Mouse (Mus musculus) right cerebral cortex, postnatal 36 days (tissue): ENCODE measurements around the gene Mpnd.

Experiments used
- DNase-seq, 2 experiments: peaks; one replicate each; pipeline ENCODE4 v3.0.0; 2022; ENCODE audit warnings: low spot score in 2 of 2, mixed read lengths in 1 of 2

The Mpnd gene

DNA sequence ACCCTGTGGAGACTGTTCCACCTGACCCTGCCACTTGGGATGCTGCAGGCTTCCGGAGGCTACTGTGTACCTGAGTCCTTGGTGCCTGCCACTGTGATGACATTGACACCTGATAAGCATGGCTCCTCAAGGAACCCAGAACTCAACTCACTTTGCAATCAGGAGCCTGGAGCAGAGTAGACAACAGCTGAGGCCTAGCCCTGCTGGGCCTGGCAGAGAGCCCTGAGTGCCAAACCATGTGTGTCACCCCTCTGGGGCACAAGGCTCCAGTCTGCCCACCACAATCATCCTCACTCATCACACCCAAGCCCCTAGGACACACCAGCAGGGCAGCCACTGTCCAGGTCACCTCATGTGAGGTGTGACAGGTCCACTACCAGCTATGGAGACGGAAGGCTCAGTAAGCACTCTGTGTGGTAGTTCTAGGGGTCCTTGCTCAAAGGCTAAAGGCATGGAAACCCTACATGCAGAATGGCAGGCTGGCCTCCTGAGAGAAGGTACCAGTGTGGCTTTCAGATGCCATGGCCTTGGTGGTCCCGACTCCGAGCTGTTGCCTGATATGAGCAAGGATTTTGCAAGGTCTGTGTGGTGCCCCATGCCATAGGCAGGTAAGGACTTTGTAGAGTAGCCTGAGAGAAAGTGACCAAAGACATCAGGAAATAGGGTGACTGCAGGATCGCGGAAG is 15.0 kb downstream of the Mpnd start:
- no peak for DNase-seq

DNA sequence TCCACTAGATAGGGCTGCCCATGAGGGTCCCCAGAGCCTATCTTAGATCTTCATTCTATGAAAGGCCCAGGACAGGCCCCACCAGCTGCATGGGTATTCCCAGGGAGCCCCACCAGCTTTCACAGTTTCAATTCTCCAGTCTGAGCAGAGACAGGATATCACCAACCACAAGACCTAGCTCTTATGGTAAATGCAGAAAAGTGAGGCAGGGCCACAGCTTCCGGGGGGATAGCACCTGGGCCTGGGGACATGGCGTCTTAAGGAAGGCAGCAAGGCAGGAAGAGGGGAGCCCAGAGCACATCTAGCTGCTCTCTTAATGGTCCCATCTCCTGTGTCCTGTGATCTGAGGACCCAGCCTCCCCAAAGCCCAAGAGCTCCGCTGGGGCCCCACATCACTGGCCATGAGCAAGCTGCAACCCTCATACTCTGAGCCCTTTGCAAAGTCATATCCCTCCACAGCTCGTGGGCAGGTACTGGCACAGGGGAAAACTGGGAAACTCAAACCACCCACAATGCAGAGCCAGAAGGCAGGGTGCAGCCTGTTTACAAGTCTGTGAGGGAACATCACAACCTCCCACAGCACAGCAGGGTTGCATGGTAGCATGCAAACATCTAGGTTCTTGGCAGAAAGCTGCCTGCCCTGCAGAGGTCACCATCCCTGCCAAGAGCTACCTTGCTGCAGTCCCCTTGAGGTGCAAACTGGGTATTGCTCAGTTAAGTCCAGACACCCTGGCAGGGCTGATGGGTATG is 15.8 kb downstream of the Mpnd start:
- DNase-seq, result peak in 1 of 2 experiments; percentile 78

DNA sequence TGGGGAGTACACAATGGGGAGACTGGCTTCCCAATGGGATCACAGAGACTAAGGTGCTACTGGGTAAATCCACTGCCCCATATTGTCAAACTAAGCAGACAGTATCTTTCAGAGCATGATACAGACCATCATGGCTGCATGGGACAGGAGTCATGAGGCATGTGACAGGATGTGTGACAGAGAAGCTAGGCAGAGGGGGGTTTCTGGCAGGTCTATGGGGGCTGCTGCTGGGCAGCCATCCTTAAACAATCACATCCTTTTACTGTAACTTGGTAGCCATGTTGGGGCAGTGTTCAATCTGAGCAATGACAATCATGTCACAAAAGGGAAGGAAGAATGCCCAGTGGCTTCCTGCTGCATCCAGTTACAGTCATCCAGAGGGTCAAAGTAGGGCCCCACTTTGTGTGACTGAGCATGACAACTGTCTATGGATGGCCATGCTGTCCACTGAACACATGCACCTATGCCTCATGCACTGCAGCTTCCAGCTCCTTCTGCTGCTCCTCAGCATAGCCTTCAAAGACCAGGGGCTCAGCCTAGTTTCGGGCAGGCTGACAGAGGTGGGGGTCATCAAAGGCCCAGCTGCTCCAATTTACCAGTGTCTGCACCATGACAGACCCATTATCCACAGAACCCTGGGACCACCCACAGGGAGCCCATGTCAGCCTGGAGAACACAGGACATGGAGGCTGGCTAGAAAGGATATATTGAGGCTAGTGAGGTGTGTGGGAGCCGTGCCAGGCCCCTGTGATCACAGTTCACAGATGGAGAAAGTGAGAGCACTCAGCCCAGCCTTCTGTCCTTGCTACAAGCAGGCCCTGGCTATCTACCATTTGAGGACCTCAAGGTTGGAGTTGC is 16.8 kb downstream of the Mpnd start:
- no peak for DNase-seq

DNA sequence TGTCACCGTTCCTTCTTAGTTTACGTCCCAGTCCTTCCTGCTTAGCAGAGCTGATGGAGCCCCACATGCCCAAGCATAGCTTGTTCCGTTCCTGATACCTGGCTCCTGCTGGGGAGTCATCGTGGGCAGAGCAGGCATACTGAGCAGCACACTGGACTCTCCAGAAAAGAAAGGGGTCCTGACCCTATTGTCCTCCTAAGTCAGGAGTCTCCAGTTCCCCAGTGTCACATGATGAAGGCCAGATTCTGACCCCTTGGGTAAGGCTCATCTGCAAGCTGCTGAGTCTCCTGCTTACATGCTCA is 17.4 kb downstream of the Mpnd start:
- DNase-seq, result no peak

DNA sequence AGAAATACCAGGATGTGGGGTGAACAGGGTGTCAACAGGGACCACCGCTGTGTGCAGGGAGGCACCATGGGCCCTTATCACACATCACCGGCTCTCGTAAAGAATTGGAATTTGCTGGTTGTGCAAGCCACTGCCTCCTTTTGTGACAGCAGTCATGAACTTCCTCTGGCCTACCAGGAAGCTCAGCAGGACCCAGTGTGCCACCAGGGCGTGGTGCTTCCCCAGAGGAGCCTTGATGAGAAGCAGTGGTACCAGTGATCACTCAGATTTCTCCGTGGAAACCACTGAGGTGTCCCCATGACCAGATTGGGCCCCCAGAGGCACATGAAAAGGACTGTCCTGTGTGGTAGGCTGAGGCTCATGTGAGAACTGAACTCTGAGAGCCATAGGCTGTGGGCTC is 17.9 kb downstream of the Mpnd start:
- no peak for DNase-seq

DNA sequence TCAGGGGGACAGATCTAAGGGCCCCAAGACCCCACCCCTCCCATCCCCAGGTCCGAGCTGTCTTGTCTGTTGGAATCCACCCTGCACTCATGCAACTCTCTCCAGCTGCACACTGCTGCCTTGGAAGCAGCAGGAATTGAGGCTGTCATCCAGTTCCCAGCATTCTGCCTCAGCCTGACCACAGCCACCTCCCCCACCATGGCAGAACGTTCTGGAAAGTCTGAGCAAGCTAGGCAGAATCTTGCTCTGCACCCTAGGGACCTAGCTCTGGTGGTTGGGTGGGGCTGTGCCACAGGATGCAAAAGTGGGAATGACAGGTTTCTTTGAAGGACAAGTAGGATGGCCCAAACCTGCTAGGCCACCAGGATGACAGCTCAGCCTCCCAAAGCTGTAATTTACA is 19.0 kb downstream of the Mpnd start:
- DNase-seq, result no peak

DNA sequence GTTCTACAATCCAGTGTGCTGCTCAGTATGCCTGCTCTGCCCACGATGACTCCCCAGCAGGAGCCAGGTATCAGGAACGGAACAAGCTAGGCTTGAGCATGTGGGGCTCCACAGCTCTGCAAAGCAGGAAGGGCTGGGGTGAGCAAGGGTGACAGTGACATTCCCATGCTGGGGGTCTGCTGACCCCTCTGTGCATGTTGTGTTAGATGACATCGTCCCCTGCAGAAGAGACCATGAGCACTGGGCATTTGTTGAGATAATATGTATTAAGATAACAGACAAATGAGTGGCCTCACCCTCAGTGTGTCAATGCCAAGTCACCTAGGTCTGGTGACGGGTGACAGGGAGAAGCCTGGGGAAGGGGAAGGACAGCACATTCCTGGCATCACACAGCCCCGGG is 19.4 kb downstream of the Mpnd start:
- no peak for DNase-seq

DNA sequence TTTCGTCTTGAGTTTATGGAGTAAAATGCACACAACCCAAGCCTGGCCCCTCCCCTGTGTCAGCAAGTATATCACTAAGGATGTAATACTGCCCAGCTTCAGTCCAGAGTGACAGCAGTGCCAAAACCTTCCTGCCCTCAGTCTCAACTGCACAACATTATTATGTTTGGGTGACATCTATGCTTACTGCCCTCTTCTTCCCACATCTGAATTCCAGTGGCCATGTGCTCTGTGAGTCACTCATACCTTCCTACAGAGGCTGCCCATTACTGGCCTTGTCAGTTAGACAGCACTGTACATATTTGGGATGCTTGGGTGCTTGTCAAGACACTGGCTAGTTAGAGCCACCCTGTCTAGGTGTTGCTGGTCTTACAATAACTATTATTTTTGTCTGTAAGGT is 20.8 kb downstream of the Mpnd start:
- no peak for DNase-seq

DNA sequence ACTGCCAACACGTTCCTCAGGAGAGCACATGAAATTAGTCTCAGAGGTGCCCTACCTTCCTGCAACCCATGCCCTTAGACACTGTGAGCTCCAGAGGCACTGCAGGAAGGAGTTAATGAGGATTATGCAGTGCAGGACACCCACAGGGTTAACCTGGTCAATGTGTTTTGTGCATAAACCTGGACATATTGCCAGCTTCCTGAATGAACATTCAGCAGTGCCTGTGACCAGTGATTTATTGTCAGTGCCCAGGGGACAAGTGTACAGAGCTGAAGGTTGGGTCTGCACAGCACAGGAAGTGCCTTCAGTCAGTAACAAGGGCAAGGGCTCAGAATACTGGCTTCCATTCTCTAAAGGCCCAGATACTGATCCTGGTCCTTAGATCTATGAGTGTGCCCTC is 21.4 kb downstream of the Mpnd start:
- DNase-seq, result no peak

DNA sequence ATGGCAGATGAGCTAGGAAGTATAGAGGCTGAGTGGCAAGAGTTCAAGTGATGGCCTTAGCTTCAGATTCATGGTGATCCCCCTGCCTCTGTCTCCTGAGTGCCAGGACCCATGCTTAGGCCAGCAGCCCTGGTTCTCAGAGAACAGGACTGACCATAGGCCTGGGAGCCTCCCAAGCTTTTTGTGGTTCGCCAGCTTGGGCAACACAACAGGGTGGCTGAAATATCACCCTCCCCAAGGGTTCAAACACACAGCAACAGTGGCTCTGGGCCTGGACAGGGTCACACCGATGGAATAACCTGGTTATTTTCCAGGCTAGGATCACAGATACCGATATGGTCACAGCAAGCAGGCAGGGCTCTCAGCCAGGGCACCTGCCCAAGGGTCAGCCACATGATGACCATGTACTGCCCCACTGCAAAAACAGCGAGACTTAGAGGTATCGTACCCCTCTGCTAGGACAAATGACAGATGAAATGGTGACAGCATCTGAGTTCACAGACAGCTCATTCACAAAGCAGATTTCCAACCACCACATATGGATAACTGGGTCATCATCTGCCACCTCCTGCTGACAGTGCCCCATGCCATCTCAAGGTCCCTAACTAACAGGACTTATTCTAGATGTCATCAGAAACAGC is 22.4 kb downstream of the Mpnd start:
- DNase-seq, result no peak

DNA sequence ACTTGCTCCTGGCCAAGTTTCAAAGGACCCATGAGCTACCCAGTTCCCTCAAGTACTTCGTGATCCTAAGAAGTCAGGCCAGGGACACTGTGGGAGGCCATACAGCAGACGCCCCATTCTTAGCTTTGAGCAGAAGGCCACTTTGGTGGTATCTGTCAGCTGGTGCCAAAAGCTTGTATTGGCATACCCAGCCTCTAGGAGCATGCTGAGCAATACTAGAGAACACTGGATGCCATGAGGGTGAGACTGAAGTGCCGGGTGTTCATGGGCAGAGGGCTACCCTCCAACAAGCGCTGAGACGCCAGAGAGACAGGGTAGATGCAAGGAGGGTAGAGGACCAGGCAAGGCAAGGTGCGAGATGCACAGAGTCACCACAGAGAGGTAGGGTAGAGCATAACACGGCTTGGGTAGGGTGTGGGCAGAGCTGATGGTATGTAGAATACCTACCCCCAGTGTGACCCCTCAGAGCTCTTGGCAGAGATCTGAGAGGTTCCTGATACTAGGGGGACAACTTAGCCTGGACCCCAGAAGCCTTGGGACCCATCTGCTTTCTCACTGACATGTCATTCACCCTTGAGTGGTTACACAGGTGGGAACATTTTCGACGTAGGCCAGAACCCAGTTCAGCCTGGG is 24.8 kb downstream of the Mpnd start:
- no peak for DNase-seq

DNA sequence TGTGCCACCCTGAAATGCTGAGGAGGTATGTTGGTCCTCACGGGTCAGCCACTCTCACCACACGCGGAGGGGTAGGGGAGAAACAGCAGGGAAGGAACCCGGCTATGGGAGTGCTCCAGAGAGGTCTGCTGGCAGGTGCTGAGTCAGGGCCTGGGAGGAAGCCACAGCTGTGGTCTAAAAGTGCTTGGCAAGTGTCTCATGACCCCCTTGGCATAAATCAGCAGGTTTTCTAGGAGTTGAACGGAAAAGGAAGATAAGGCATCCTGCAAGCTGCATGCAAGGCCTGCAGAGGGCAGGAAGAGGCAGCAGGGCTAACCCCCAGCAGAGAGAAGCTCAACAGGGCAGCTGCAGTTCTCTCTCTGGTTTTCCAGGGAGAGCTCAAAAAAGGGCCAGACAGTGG is 25.4 kb downstream of the Mpnd start:
- DNase-seq, result no peak

DNA sequence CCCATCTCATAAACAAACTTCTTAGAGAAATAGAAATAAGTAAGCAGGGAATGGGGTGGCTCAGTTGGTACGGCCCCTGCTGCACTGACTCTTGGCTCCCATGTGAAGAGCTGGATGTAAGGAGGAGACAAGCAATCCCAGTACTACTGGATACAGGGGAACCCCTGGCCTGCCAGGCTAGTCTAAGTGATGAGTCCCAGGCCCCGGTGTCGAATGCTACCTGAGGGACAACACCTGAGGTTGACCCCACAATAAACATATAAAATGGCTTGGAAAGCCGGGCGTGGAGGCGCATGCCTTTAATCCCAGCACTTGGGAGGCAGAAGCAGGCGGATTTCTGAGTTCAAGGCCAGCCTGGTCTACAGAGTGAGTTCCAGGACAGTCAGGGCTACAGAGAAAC is 25.9 kb downstream of the Mpnd start:
- no peak for DNase-seq

DNA sequence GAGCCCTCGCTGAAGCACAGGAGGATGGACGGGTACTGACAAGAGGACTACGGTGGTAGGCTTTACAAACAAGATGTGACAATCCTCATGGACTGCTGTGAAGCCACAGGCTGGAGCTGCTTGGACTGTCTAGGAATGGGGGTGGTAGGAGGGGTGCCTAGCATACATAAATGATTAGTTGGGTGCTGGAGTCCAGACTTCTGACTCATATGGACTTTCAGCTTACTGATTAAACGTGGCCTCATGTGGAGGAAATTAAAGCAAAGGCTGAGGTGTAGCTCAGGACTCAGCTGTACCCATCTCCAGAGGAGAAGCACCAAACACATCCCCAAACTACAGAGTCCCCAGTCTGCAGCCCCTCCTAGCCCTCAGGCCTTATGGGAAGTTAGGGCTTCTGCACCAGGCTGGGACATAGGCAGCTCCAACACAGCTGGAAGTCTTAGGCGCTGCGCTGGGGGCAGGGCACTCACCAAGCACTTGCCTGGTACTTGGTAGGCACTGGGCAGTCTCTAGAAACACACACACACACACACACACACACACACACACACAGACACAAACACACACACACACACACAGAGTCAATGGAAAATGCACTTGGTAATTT is 26.7 kb downstream of the Mpnd start:
- DNase-seq, result no peak

DNA sequence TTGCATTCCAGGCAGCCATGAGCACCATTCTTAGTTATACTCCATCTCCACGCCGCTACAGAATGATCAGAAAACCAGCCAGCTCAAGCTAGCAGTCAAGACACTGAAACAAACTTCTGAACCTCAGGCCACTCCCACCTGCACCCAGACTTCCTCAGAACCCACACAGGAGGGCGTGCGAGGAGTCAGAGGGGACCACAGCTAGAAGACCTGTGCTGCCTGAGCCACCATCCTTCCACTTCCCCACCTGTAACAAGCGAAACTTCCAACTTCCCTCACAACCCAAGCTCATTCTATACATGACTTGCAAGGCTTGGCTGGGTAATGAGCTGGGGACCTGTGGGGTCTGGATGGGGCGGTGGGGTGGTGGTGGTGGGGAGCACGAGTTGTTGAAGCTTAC is 27.3 kb downstream of the Mpnd start:
- no peak for DNase-seq

DNA sequence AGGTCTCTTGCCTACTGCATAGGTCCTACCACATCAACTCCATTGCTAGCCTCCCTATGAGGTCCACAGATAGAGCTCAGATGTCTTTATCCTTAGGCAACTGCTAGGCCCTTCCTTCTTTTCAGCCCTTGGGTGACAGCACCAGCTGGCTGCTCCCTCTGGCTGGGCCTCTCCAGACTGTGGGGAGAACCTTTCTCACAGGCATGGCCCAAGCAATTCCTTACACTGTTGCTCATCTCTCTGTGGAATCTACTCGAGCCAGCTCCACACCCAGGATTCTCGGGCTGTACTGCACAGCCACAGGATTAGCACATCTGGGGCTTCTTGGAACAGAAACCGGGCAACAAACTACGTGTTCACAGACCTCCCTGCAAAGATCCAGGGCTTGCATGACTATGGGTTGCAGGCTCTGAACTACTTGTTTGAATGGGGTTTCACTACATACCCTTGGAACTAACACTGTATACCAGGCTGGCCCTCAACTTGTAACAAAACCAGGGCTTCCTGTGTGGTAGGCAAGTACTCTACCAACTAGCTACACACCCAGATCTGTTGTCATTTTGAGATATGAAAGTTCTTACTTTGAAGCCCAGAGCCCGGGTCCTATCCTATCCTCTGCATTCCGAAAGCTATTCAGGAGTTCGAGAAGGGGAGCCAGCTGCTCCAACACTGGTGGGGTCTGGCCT is 28.7 kb downstream of the Mpnd start:
- no peak for DNase-seq

DNA sequence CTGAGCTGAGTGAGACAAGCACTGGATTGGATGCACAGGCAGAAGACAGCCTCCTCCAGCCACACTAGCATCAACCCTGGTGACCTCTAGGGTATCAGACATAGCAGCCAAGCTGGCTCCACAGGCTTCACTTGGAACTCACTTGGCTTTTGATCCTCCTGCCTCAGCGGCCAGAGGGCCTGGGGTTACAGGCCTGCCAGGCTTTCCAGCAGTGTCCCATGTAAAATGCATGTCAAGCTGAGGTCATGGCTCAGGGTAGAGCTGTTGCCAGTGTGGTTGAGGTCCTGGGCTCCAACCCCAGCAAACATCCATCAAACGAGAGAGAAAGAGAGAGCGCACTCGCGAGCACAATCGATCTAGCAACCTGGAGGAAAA is 29.2 kb downstream of the Mpnd start:
- no peak for DNase-seq

DNA sequence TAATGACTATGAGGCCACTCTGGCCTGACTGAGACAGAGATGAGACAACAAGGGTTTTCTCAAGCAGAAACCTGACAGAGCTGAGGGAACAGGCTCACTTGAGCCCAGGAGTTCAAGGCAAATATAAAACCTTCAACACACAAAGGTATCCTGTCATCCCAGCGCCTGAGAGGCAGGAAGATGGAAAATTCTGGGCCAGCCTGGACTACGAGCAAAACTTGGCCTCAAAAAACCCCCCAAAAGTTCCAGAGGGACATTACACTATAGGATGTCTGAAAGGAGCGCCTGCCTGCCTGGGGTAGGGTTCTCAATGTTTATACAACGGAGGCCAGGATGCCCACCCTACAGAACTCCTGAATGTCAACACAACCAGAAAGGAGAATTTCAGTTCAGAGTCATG is 29.7 kb downstream of the Mpnd start:
- no peak for DNase-seq

DNA sequence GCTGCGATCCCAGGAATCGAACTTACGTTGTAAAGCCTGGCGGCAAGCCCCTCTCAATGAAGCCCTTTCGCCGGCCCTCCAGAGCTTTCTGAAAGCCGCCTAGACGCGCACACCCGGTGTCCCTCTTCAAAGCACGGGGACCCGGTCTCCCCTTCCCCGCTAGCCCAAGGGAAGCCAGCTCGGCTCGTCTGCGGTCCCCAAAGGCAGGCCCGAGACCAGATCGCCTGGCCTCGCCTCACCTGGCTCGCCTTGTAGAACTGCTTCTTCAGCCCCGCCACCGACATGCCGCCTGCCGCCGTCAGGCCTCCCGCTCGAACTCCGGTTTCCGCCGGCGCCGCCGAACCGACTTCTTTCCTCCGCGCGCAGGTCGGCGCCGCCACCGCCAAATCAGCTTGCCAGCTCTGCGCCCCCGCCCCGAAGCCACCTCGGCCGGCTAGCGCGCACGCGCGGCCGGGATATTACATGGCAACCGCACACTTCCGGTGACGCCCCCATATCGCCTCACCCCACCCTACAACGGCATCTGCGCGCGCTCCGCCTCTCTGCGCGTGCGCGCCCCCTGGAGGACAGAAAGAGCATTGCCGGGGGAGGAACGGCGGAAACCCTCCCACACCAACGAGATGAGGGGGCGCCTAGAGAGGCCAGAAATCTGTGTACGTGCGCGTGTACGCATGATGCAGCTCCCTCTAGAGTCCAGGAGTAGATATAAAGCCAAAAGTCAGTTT is 30.8 kb downstream of the Mpnd start, which contains the start of gene Sh3gl1:
Gene Sh3gl1, minus strand, starts transcription at position 460 of the 725 bp plus-strand sequence.
- peak; percentile 98 for DNase-seq

DNA sequence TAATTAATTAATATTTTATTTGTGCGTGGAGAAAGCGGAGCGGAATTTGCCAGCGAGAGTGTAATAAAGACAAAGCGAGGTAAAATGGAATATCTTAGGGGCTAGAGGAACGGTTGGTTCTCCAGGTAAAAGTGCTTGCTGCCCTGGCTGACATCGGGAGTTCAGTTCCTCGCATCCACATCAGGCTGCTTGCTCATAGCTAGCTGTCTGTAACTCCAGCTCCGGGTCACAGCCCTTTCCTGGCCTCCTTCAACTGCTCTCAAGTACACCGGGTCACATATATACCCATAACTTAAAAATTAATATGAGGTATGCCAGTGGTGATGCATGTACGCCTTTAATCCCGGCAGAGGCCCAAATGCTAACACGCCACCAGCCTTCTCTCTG is 31.4 kb downstream of the Mpnd start:
- DNase-seq, result no peak
